Mouse (Mus musculus) gastrocnemius, adult 2 months (tissue): ENCODE results near the gene Stx16. TPM values are rescaled to one million over a fixed set of nuclear protein-coding genes. Genes with fewer than 3 reads are reported as not detected.

Source experiments
- DNase-seq: peaks from one replicate; pipeline ENCODE4 v3.0.0; 2022
- H3K27ac ChIP-seq: fragments of 200-600 bp; 2 replicates; pipeline ENCODE4 v1.8.1; 2022; ENCODE audit warnings: mild to moderate bottlenecking
- H3K4me3 ChIP-seq: fragments of 200-600 bp; 2 replicates; pipeline ENCODE4 v1.8.1; 2022; ENCODE audit warnings: mild to moderate bottlenecking, moderate library complexity
- CTCF ChIP-seq: fragments of 200-600 bp; IDR thresholded peaks from 2 replicates; pipeline ENCODE4 v1.8.1; 2022; ENCODE audit warnings: antibody characterized with exemption, mild to moderate bottlenecking, moderate library complexity
- intact Hi-C: fragments of 180-260 bp; cut with DNase I; formaldehyde crosslinking; loops from one replicate; pipeline ENCODE4 v1.15.1; 2025
- long read RNA-seq, 2 experiments: library from polyadenylated mRNA; stranded (forward); transcript quantifications; one replicate each; pipeline ENCODE4 v2.0.0; 2021
- total RNA-seq, 2 experiments: library from RNA; stranded (reverse); gene quantifications; 2 replicates each; pipeline ENCODE4 v1.2.3; 2021

Gene Stx16
- total RNA-seq, result 10 to 100 TPM; 19.9 to 21.1 TPM
- long read RNA-seq, experiment 1, partial matches to known transcripts, result 5 of 9 reads
- long read RNA-seq, experiment 1, other reads (novel, unspliced or antisense), result 4 of 9 reads
- long read RNA-seq, experiment 2, partial matches to known transcripts, result 0 of 5 reads
- long read RNA-seq, experiment 2, other reads (novel, unspliced or antisense), result 5 of 5 reads

GRCm38 (mm10) chr2:174075673-174076432 lies at the start of gene Stx16:
Gene Stx16, plus strand, starts transcription at chr2:174076308.
- H3K4me3 ChIP-seq, result peak within 1 kb of the TSS; percentile 96
- peak; percentile 55 for TF ChIP-seq CTCF
- peak within 1 kb of the TSS; percentile 92 for H3K27ac ChIP-seq
- DNase-seq, result peak; percentile 95
- intact Hi-C loops, result loop anchor here (2.0 to 10.0 kb wide), 5 partner anchors 35 to 489 kb away; partner anchors contain the start of genes Npepl1 and Rab22a

GRCm38 (mm10) chr2:174026406-174026805 lies 49.7 kb upstream of the Stx16 start:
- intact Hi-C loops, result no loop called here
- H3K4me3 ChIP-seq, result no peak overlapping the region

GRCm38 (mm10) chr2:174033257-174033800 lies 42.8 kb upstream of the Stx16 start:
- intact Hi-C loops, result no loop called here
- no peak for DNase-seq
- Histone ChIP-seq H3K4me3 (no peak overlapping the region), H3K27ac (no peak overlapping the region)
- no peak for TF ChIP-seq CTCF

More at GRCm38 (mm10) chr2:174026406-174026805, 49.7 kb upstream of the Stx16 start:
- H3K27ac ChIP-seq, result no peak overlapping the region
- DNase-seq, result no peak
- TF ChIP-seq CTCF, result no peak

GRCm38 (mm10) chr2:174047656-174048055 lies 28.5 kb upstream of the Stx16 start:
- no peak for DNase-seq
- no peak overlapping the region for H3K4me3 ChIP-seq
- H3K27ac ChIP-seq, result no peak overlapping the region
- intact Hi-C loops, result no loop called here
- no peak for TF ChIP-seq CTCF

- no peak for TF ChIP-seq CTCF
- intact Hi-C loops, result no loop called here
- no peak for DNase-seq
- no peak overlapping the region for H3K27ac ChIP-seq
- no peak overlapping the region for H3K4me3 ChIP-seq
Measured at GRCm38 (mm10) chr2:174049481-174050338, 26.4 kb upstream of the Stx16 start.

GRCm38 (mm10) chr2:174050339-174050685 lies 25.8 kb upstream of the Stx16 start:
- DNase-seq, result no peak
- no peak overlapping the region for H3K27ac ChIP-seq
- intact Hi-C loops, result no loop called here
- TF ChIP-seq CTCF, result no peak
- H3K4me3 ChIP-seq, result no peak overlapping the region

GRCm38 (mm10) chr2:174051081-174051481 lies 25.0 kb upstream of the Stx16 start:
- intact Hi-C loops, result no loop called here
- Histone ChIP-seq H3K27ac (no peak overlapping the region), H3K4me3 (no peak overlapping the region)
- DNase-seq, result no peak
- no peak for TF ChIP-seq CTCF

- intact Hi-C loops, result no loop called here
- Histone ChIP-seq H3K4me3 (no peak overlapping the region), H3K27ac (no peak overlapping the region)
- DNase-seq, result no peak
- TF ChIP-seq CTCF, result no peak
Measured at GRCm38 (mm10) chr2:174054496-174054895, 21.6 kb upstream of the Stx16 start.

GRCm38 (mm10) chr2:174057730-174058129 lies 18.4 kb upstream of the Stx16 start:
- no peak for DNase-seq
- intact Hi-C loops, result no loop called here
- no peak overlapping the region for H3K4me3 ChIP-seq
- TF ChIP-seq CTCF, result no peak
- H3K27ac ChIP-seq, result no peak overlapping the region

- DNase-seq, result no peak
- H3K4me3 ChIP-seq, result no peak overlapping the region
- intact Hi-C loops, result no loop called here
- TF ChIP-seq CTCF, result no peak
- no peak overlapping the region for H3K27ac ChIP-seq
Measured at GRCm38 (mm10) chr2:174058316-174058939, 17.7 kb upstream of the Stx16 start.

- Histone ChIP-seq H3K27ac (no peak overlapping the region), H3K4me3 (no peak overlapping the region)
- no peak for TF ChIP-seq CTCF
- intact Hi-C loops, result no loop called here
- DNase-seq, result no peak
Measured at GRCm38 (mm10) chr2:174059591-174060385, 16.3 kb upstream of the Stx16 start.
